Mouse (Mus musculus): ENCODE results near the gene Klf6. TPM values are rescaled to one million over a fixed set of nuclear protein-coding genes. Genes with fewer than 3 reads are reported as not detected.

Gene Klf6
- polyA plus RNA-seq (2014; fragmentation: Illumina TruSeq; extraction: RNeasy Lipid Tissue Mini Kit (QIAGEN cat#74804); ENCODE audit: low read depth, low replicate concordance), result 36.7 TPM

DNA sequence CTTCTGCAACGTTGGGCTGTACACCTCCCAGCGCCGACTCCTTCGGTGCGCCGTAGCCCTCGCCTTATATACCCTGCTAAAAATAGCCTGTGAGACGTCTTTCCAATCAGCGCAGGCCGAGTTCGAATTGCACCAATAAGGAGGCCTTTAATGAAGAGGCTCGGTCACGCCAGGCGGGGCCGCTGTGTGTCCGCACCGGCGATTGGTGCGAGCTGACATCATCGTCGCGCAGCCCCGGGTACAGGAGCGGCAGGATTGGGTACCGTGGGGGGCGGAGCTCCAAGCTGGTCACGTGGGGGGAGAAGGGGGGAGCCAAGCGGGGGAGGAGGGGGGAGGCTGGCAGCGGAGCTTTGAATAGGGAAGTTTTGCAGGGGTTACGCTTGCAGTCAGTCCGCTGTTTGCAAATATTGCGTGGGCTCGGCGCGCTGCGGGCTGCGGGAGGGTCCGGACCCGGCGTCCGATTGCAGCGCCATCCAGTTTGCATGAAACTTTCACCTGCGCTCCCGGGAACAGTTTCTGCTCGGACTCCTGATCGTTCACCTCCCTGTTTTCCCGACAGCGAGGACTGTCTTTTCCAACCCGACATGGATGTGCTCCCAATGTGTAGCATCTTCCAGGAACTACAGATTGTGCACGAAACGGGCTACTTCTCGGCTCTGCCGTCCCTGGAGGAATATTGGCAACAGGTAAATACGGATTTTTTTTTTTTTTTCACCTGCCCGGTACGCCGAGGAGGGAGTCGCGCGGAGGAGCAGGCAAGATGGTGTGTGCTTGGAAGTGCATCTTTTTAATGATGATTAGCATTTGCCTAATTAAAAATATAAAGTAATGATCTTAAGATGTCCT lies at the start of gene Klf6:
Gene Klf6, plus strand, starts transcription at position 326 of the 846 bp plus-strand sequence.

